Mouse (Mus musculus): Measurements from ENCODE around the gene Npvf. TPM values are rescaled to one million over a fixed set of nuclear protein-coding genes. Genes with fewer than 3 reads are reported as not detected.

Gene Npvf
- polyA plus RNA-seq (2014; fragmentation: Nextera tagmentation; extraction: Ambion mirVana): 0.74 TPM in 2 replicates

DNA sequence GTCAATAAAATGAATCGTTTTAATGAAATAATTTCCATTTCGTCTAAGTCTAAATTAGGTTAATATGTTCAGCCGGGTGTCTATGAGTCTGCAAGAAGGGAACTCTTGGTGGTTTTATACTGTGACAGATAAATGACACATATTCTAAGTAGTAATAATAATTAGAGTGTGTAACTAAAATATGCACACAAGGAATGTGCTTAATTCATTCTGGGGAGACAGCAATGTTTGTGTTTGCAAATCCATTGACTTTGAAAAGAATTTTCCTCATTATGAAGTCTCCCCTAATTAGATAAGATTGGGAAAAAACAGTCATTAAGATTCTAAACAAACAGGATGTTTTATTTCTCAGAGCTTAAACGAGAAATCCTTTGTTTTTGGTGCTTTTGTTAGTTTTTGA lies at the start of gene Npvf:
Npvf (minus strand) TSS at position 84 of the 400 bp plus-strand sequence.
- H3K9me3 ChIP-seq (replicated peaks; ENCODE audit: control insufficient read depth, low read length): no peaks in the 10 kb centered on the region
- H3K27ac ChIP-seq (ENCODE audit: low read depth, low read length): no peak within 1 kb of the TSS
- WGBS: 31% methylated on average over 4 of the region's 4 CpGs
- H3K4me3 ChIP-seq (ENCODE audit: low read depth, low read length): no peak within 1 kb of the TSS
- H3K9ac ChIP-seq (ENCODE audit: low read length): no peak within 1 kb of the TSS
- peak; percentile 24 for DNase-seq (ENCODE audit: low spot score)
- H3K4me1 ChIP-seq (ENCODE audit: control insufficient read depth, insufficient read depth, low read length): 0 out of 2 replicates have a peak, but pooled peaks cover 4% of the 10 kb centered on the region
- H3K36me3 ChIP-seq (ENCODE audit: control insufficient read depth, insufficient read depth, low read length): no peaks in the 10 kb centered on the region
- H3K27me3 ChIP-seq (replicated peaks; ENCODE audit: control insufficient read depth, insufficient read depth, low read length): no peaks in the 10 kb centered on the region
- ATAC-seq: no peak
- no peak within 1 kb of the TSS for H3K4me2 ChIP-seq (ENCODE audit: low read length)

GRCm38 (mm10) chr6:50689121-50689815 lies 35.0 kb upstream of the Npvf start:
- H3K27ac ChIP-seq (ENCODE audit: low read depth, low read length): peak overlapping the region; percentile 65
- H3K4me3 ChIP-seq (ENCODE audit: low read depth, low read length): no peak overlapping the region
- WGBS: 33% methylated on average over 15 of the region's 15 CpGs
- H3K4me2 ChIP-seq (ENCODE audit: low read length): no peak overlapping the region
- H3K27me3 ChIP-seq (replicated peaks; ENCODE audit: control insufficient read depth, insufficient read depth, low read length): no peaks in the 10 kb centered on the region
- H3K9me3 ChIP-seq (replicated peaks; ENCODE audit: control insufficient read depth, low read length): no peaks in the 10 kb centered on the region
- no peaks in the 10 kb centered on the region for H3K36me3 ChIP-seq (ENCODE audit: control insufficient read depth, insufficient read depth, low read length)
- DNase-seq (ENCODE audit: low spot score) (peak; percentile 82), ATAC-seq (peak; percentile 79; the same call in 1 of the 2 replicates)
- no peak overlapping the region; the same call in 1 of the 2 replicates for H3K9ac ChIP-seq (ENCODE audit: low read length)
- H3K4me1 ChIP-seq (ENCODE audit: control insufficient read depth, insufficient read depth, low read length): no peaks in the 10 kb centered on the region

DNA sequence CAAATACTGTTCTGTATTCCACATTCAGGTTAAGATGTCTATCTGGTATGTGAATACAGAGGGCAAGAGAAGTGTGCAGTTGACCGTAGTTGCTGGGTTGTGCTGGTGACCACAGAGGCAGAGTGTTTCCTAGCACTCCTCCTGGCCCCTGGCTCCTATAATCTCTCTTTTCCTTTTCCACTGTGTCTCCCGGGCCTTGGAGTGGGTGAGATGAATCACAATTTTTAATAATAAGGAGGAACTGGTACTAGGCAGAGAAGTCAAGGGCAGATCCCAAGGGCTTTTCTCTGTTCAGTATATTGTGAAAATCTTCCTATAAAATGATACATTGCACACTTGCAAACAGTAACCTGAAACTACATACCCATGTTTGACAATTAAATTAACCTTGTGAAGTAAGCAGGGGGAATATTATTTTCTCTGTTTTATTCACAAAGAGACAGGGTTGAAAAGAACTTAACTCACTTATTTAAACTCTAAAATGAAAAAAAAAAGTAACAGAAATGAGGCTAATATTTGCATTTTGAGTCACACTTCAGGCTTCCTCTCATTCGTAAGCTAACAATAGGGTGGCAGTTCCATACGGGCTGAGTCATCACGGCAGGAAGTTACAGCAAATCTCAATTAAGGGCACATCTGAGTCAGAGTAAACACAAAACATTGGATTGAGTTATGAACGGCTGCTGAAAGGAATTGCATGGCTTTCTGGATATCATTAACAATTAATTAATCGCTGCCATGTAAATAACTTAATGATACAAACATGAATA lies 30.6 kb upstream of the Npvf start:
- WGBS: 45% methylated on average over 7 of the region's 7 CpGs
- Histone ChIP-seq H3K4me1 (ENCODE audit: control insufficient read depth, insufficient read depth, low read length) (0 out of 2 replicates have a peak, but pooled peaks cover 7% of the 10 kb centered on the region), H3K9ac (ENCODE audit: low read length) (no peak overlapping the region), H3K27ac (ENCODE audit: low read depth, low read length) (no peak overlapping the region), H3K36me3 (ENCODE audit: control insufficient read depth, insufficient read depth, low read length) (no peaks in the 10 kb centered on the region), H3K4me2 (ENCODE audit: low read length) (no peak overlapping the region), H3K4me3 (ENCODE audit: low read depth, low read length) (no peak overlapping the region), H3K27me3 (replicated peaks; ENCODE audit: control insufficient read depth, insufficient read depth, low read length) (0 out of 2 replicates have a peak, but pooled peaks cover 3% of the 10 kb centered on the region), H3K9me3 (replicated peaks; ENCODE audit: control insufficient read depth, low read length) (no peaks in the 10 kb centered on the region)
- no peak for ATAC-seq
- DNase-seq (ENCODE audit: low spot score): no peak

DNA sequence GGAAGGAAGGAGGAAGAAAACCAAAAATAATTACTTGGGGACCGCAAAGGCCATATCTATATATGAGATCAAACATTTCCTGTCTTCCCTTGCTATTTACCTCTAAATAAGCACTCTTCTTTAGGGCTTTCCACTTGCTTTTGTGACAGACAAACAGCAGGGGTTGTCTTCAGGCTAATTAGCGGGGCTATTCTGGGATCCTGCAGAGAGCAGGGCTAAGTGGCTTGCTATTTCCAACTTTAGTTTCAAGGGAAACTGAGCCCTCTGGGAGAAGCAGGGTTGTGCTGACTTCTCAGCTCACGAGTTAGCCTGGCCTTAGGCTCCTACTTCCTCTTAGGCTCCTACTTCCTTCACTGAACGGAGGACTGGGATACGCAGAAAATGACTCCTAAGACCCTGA lies 27.3 kb upstream of the Npvf start:
- Histone ChIP-seq H3K27ac (ENCODE audit: low read depth, low read length) (no peak overlapping the region), H3K9ac (ENCODE audit: low read length) (no peak overlapping the region), H3K9me3 (replicated peaks; ENCODE audit: control insufficient read depth, low read length) (no peaks in the 10 kb centered on the region), H3K4me1 (ENCODE audit: control insufficient read depth, insufficient read depth, low read length) (0 out of 2 replicates have a peak, but pooled peaks cover 7% of the 10 kb centered on the region), H3K4me2 (ENCODE audit: low read length) (no peak overlapping the region), H3K36me3 (ENCODE audit: control insufficient read depth, insufficient read depth, low read length) (no peaks in the 10 kb centered on the region), H3K4me3 (ENCODE audit: low read depth, low read length) (no peak overlapping the region), H3K27me3 (replicated peaks; ENCODE audit: control insufficient read depth, insufficient read depth, low read length) (0 out of 2 replicates have a peak, but pooled peaks cover 3% of the 10 kb centered on the region)
- peak; percentile 21 for DNase-seq (ENCODE audit: low spot score)
- WGBS: 7% methylated on average over 5 of the region's 5 CpGs
- no peak for ATAC-seq

- Histone ChIP-seq H3K4me2 (ENCODE audit: low read length) (no peak overlapping the region), H3K9ac (ENCODE audit: low read length) (no peak overlapping the region), H3K27ac (ENCODE audit: low read depth, low read length) (no peak overlapping the region), H3K36me3 (ENCODE audit: control insufficient read depth, insufficient read depth, low read length) (no peaks in the 10 kb centered on the region), H3K4me3 (ENCODE audit: low read depth, low read length) (no peak overlapping the region), H3K4me1 (ENCODE audit: control insufficient read depth, insufficient read depth, low read length) (0 out of 2 replicates have a peak, but pooled peaks cover 7% of the 10 kb centered on the region), H3K27me3 (replicated peaks; ENCODE audit: control insufficient read depth, insufficient read depth, low read length) (0 out of 2 replicates have a peak, but pooled peaks cover 3% of the 10 kb centered on the region), H3K9me3 (replicated peaks; ENCODE audit: control insufficient read depth, low read length) (no peaks in the 10 kb centered on the region)
- 46% methylated on average over 20 of the region's 20 CpGs for WGBS
- DNase-seq (ENCODE audit: low spot score) (peak; percentile 35), ATAC-seq (no peak)
Observed at GRCm38 (mm10) chr6:50680224-50681215, 26.3 kb upstream of the Npvf start.

DNA sequence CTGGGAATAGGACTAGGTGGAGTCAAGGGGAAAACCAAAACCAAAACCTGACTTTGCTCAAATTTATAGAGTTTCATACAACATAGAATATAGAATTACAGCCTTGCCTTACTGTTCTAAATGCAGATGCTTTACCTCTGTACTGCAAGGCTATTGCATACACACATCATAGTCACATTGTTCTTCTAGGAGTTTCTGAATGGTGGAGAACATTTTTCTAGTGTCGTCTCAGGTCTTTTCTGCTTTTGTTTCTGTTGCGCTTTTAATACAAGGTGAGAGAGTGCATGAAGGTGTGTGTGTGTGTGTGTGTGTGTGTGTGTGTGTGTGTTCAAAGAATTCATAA lies 25.2 kb upstream of the Npvf start:
- 0 out of 2 replicates have a peak, but pooled peaks cover 3% of the 10 kb centered on the region for H3K27me3 ChIP-seq (replicated peaks; ENCODE audit: control insufficient read depth, insufficient read depth, low read length)
- no peak overlapping the region for H3K27ac ChIP-seq (ENCODE audit: low read depth, low read length)
- DNase-seq (ENCODE audit: low spot score): no peak
- H3K9me3 ChIP-seq (replicated peaks; ENCODE audit: control insufficient read depth, low read length): no peaks in the 10 kb centered on the region
- 92% methylated on average over 2 of the region's 2 CpGs for WGBS
- 0 out of 2 replicates have a peak, but pooled peaks cover 7% of the 10 kb centered on the region for H3K4me1 ChIP-seq (ENCODE audit: control insufficient read depth, insufficient read depth, low read length)
- peak; percentile 55; the same call in 1 of the 2 replicates for ATAC-seq
- no peak overlapping the region for H3K4me2 ChIP-seq (ENCODE audit: low read length)
- no peak overlapping the region for H3K4me3 ChIP-seq (ENCODE audit: low read depth, low read length)
- no peaks in the 10 kb centered on the region for H3K36me3 ChIP-seq (ENCODE audit: control insufficient read depth, insufficient read depth, low read length)
- H3K9ac ChIP-seq (ENCODE audit: low read length): no peak overlapping the region

GRCm38 (mm10) chr6:50678826-50679485 lies 24.7 kb upstream of the Npvf start:
- WGBS: 29% methylated on average over 8 of the region's 8 CpGs

DNA sequence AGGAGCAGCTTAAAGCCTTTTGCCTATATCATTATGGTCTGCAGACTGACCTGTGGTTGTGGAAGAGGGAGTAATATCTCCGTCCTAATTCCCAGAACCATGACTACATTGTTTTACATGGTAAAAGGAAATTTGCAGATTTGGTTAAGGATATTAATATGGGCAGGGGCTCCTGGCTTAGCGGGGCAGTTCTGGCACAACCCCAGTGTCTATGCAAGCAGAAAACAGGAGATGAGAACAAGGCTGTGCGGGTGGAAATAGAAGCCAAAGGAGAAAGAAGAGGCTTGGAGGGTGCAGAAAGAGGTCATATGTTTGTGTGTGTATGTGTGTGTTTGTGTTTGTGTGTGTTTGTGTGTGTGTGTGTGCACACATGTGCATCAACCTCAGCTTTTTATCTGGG lies 17.0 kb upstream of the Npvf start:
- Histone ChIP-seq H3K27me3 (replicated peaks; ENCODE audit: control insufficient read depth, insufficient read depth, low read length) (no peaks in the 10 kb centered on the region), H3K36me3 (ENCODE audit: control insufficient read depth, insufficient read depth, low read length) (no peaks in the 10 kb centered on the region), H3K4me3 (ENCODE audit: low read depth, low read length) (no peak overlapping the region), H3K9ac (ENCODE audit: low read length) (no peak overlapping the region), H3K9me3 (replicated peaks; ENCODE audit: control insufficient read depth, low read length) (no peaks in the 10 kb centered on the region), H3K27ac (ENCODE audit: low read depth, low read length) (no peak overlapping the region), H3K4me1 (ENCODE audit: control insufficient read depth, insufficient read depth, low read length) (no peaks in the 10 kb centered on the region), H3K4me2 (ENCODE audit: low read length) (no peak overlapping the region)
- WGBS: 91% methylated on average over 3 of the region's 3 CpGs
- DNase-seq (ENCODE audit: low spot score): no peak
- no peak for ATAC-seq

More at GRCm38 (mm10) chr6:50678826-50679485, 24.7 kb upstream of the Npvf start:
- ATAC-seq: peak; percentile 83
- H3K4me2 ChIP-seq (ENCODE audit: low read length): no peak overlapping the region
- no peak overlapping the region for H3K27ac ChIP-seq (ENCODE audit: low read depth, low read length)
- no peak overlapping the region for H3K9ac ChIP-seq (ENCODE audit: low read length)
- H3K27me3 ChIP-seq (replicated peaks; ENCODE audit: control insufficient read depth, insufficient read depth, low read length): 0 out of 2 replicates have a peak, but pooled peaks cover 3% of the 10 kb centered on the region
- no peaks in the 10 kb centered on the region for H3K9me3 ChIP-seq (replicated peaks; ENCODE audit: control insufficient read depth, low read length)
- DNase-seq (ENCODE audit: low spot score): peak; percentile 88
- no peak overlapping the region for H3K4me3 ChIP-seq (ENCODE audit: low read depth, low read length)
- no peaks in the 10 kb centered on the region for H3K36me3 ChIP-seq (ENCODE audit: control insufficient read depth, insufficient read depth, low read length)
- H3K4me1 ChIP-seq (ENCODE audit: control insufficient read depth, insufficient read depth, low read length): 0 out of 2 replicates have a peak, but pooled peaks cover 7% of the 10 kb centered on the region

Data from forebrain, embryonic 14.5 days (tissue).